Mouse (Mus musculus) hindbrain, embryonic 10.5 days (tissue): Measurements from ENCODE around the gene Atg10. TPM values are rescaled to one million over a fixed set of nuclear protein-coding genes. Genes with fewer than 3 reads are reported as not detected.

ENCODE experiments used
- DNase-seq: peaks from one replicate; pipeline ENCODE4 v3.0.0-alpha.2; 2017; ENCODE audit warnings: low spot score
- H3K27ac ChIP-seq: fragments of 300-500 bp; sonication (generic); 2 replicates; pipeline ENCODE4 v1.5.1; 2016; ENCODE audit warnings: mild to moderate bottlenecking, moderate library complexity
- H3K27me3 ChIP-seq: fragments of 300-500 bp; sonication (generic); 2 replicates; pipeline ENCODE4 v1.6.1; 2016; ENCODE audit warnings: mild to moderate bottlenecking; ENCODE audit not compliant: poor library complexity, insufficient read depth, severe bottlenecking
- H3K36me3 ChIP-seq: fragments of 300-500 bp; sonication (generic); 2 replicates; pipeline ENCODE4 v1.6.1; 2016; ENCODE audit warnings: mild to moderate bottlenecking, moderate library complexity
- H3K4me1 ChIP-seq: fragments of 300-500 bp; sonication (generic); replicated peaks from 2 replicates; pipeline ENCODE4 v1.6.1; 2016; ENCODE audit warnings: mild to moderate bottlenecking
- H3K4me3 ChIP-seq: fragments of 300-500 bp; sonication (generic); 2 replicates; pipeline ENCODE4 v1.5.1; 2016; ENCODE audit warnings: mild to moderate bottlenecking, moderate library complexity
- H3K9me3 ChIP-seq: fragments of 300-500 bp; sonication (generic); 2 replicates; pipeline ENCODE4 v1.6.1; 2016; ENCODE audit warnings: mild to moderate bottlenecking, moderate library complexity
- WGBS: fragments of 180-500 bp; shearing (Covaris S2); methylation state at CpG from one replicate; pipeline ENCODE4 v1.1.7; 2016; 5-methylcytosine and 5-hydroxymethylcytosine counted together
- polyA plus RNA-seq: library from polyadenylated mRNA; unstranded; fragments of >200 nt; fragmentation: Nextera tagmentation; extraction: Ambion mirVana; gene quantifications from 2 replicates; pipeline ENCODE4 v1.2.1, GENCODE M21; 2016

The Atg10 gene
- polyA plus RNA-seq, 1 experiment from 2014 or later = 10.8 TPM

- Histone ChIP-seq H3K4me3 (no peak overlapping the region), H3K4me1 (no peaks in the 10 kb centered on the region), H3K9me3 (no peaks in the 10 kb centered on the region), H3K27ac (no peak overlapping the region), H3K36me3 (no peaks in the 10 kb centered on the region), H3K27me3 (no peaks in the 10 kb centered on the region)
- no peak for DNase-seq
- WGBS = 93% methylated on average over 12 of the region's 12 CpGs
Measured at GRCm38 (mm10) chr13:90907376-90907775, 316.4 kb downstream of the Atg10 start.

- Histone ChIP-seq H3K36me3 (no peaks in the 10 kb centered on the region), H3K9me3 (no peaks in the 10 kb centered on the region), H3K4me1 (no peaks in the 10 kb centered on the region), H3K27ac (no peak within 1 kb of the TSS), H3K27me3 (no peaks in the 10 kb centered on the region), H3K4me3 (no peak within 1 kb of the TSS)
- no peak for DNase-seq
- 88% methylated on average over 5 of the region's 5 CpGs for WGBS
Measured at GRCm38 (mm10) chr13:90905176-90905575, 318.6 kb downstream of the Atg10 start, which contains the start of gene Atp6ap1l. TSS of gene Atp6ap1l (minus strand) at chr13:90905355.

GRCm38 (mm10) chr13:90896821-90897220 lies 326.9 kb downstream of the Atg10 start:
- Histone ChIP-seq H3K4me3 (no peak overlapping the region), H3K27me3 (no peaks in the 10 kb centered on the region), H3K9me3 (no peaks in the 10 kb centered on the region), H3K4me1 (no peaks in the 10 kb centered on the region), H3K36me3 (no peaks in the 10 kb centered on the region), H3K27ac (no peak overlapping the region)
- DNase-seq = no peak
- 87% methylated on average over 12 of the region's 12 CpGs for WGBS

- DNase-seq = no peak
- 30% methylated on average over 2 of the region's 2 CpGs for WGBS
- Histone ChIP-seq H3K4me3 (no peak overlapping the region), H3K4me1 (no peaks in the 10 kb centered on the region), H3K27ac (no peak overlapping the region), H3K9me3 (no peaks in the 10 kb centered on the region), H3K27me3 (no peaks in the 10 kb centered on the region), H3K36me3 (no peaks in the 10 kb centered on the region)
Measured at GRCm38 (mm10) chr13:90896098-90896497, 327.7 kb downstream of the Atg10 start.

- 93% methylated on average over 4 of the region's 4 CpGs for WGBS
Measured at GRCm38 (mm10) chr13:90894819-90895218, 328.9 kb downstream of the Atg10 start.

GRCm38 (mm10) chr13:90890111-90890510 lies 333.7 kb downstream of the Atg10 start:
- H3K4me1 ChIP-seq = peaks cover 8% of the 10 kb centered on the region
- H3K4me3 ChIP-seq = no peak overlapping the region
- H3K27ac ChIP-seq = no peak overlapping the region
- no peak for DNase-seq
- H3K9me3 ChIP-seq = no peaks in the 10 kb centered on the region
- H3K27me3 ChIP-seq = peaks cover 7% of the 10 kb centered on the region; the same call in 1 of the 2 replicates
- H3K36me3 ChIP-seq = no peaks in the 10 kb centered on the region
- WGBS = 91% methylated on average over 5 of the region's 5 CpGs

More at GRCm38 (mm10) chr13:90894819-90895218, 328.9 kb downstream of the Atg10 start:
- H3K27ac ChIP-seq = no peak overlapping the region
- no peaks in the 10 kb centered on the region for H3K4me1 ChIP-seq
- H3K9me3 ChIP-seq = no peaks in the 10 kb centered on the region
- no peaks in the 10 kb centered on the region for H3K27me3 ChIP-seq
- no peak for DNase-seq
- H3K36me3 ChIP-seq = no peaks in the 10 kb centered on the region
- no peak overlapping the region for H3K4me3 ChIP-seq

- peaks cover 8% of the 10 kb centered on the region for H3K4me1 ChIP-seq
- H3K4me3 ChIP-seq = peak overlapping the region; percentile 49
- no peaks in the 10 kb centered on the region for H3K36me3 ChIP-seq
- 2% methylated on average over 18 of the region's 18 CpGs for whole genome bisulfite sequencing
- peak; percentile 77 for DNase-seq
- H3K9me3 ChIP-seq = no peaks in the 10 kb centered on the region
- H3K27me3 ChIP-seq = peaks cover 8% of the 10 kb centered on the region; the same call in 1 of the 2 replicates
- H3K27ac ChIP-seq = no peak overlapping the region
Measured at GRCm38 (mm10) chr13:90886568-90886983, 337.2 kb downstream of the Atg10 start.

GRCm38 (mm10) chr13:90885856-90886532 lies 337.8 kb downstream of the Atg10 start:
- H3K27ac ChIP-seq = no peak overlapping the region
- 52% methylated on average over 13 of the region's 13 CpGs for WGBS
- no peak for DNase-seq

More at GRCm38 (mm10) chr13:90885856-90886532, 337.8 kb downstream of the Atg10 start:
- H3K4me3 ChIP-seq = peak overlapping the region; percentile 49
- peaks cover 8% of the 10 kb centered on the region; the same call in 1 of the 2 replicates for H3K27me3 ChIP-seq
- no peaks in the 10 kb centered on the region for H3K36me3 ChIP-seq
- no peaks in the 10 kb centered on the region for H3K9me3 ChIP-seq
- peaks cover 8% of the 10 kb centered on the region for H3K4me1 ChIP-seq

Other genes with a start within 250 kb of the Atg10 start
- gene Ssbp2, start 236.3 kb upstream of the Atg10 start, polyA plus RNA-seq = 135 and 137 TPM in 2 replicates